Mouse (Mus musculus): ENCODE results near the gene Cacna1d. TPM values are rescaled to one million over a fixed set of nuclear protein-coding genes. Genes with fewer than 3 reads are reported as not detected.

The Cacna1d gene
- polyA plus RNA-seq, 1 experiment from 2014 or later: 0.12 TPM

DNA sequence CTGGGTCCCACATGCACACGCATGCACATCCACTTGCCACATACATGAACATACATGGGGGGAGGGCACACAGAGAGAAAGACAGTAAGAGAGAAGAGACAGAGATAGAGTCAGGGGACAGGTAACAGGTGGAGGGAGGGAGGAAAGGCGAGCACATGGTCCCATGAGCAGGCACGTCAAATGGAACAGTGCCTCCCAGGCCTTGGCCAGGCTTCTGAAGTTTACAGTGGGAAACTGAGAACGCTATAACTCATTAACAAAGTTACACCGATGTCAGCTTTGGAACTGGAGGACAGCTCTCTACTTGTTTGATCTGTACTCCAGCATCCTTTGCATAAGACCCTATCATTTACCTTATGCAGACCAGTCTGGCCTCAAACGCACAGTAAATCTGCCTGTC lies 16.8 kb downstream of the Cacna1d start:
- H3K4me3 ChIP-seq (ENCODE audit: low read depth, low read length): no peak overlapping the region
- H3K36me3 ChIP-seq (ENCODE audit: control insufficient read depth, insufficient read depth): no peaks in the 10 kb centered on the region
- H3K4me2 ChIP-seq (ENCODE audit: low read depth, low read length): no peak overlapping the region
- H3K4me1 ChIP-seq (ENCODE audit: control insufficient read depth, low read depth, low read length): no peaks in the 10 kb centered on the region; the same call in none of the 2 replicates
- no peak overlapping the region for H3K27ac ChIP-seq (ENCODE audit: low read length)
- H3K27me3 ChIP-seq (ENCODE audit: control insufficient read depth, insufficient read depth, low read depth, low read length): no peaks in the 10 kb centered on the region
- no peak overlapping the region for H3K9ac ChIP-seq (ENCODE audit: low read depth, low read length)
- WGBS (ENCODE audit: insufficient replicate concordance): 64% methylated on average over 6 of the region's 6 CpGs
- ATAC-seq (ENCODE audit: low read depth): no peak
- H3K9me3 ChIP-seq (replicated peaks; ENCODE audit: control insufficient read depth, low read length): no peaks in the 10 kb centered on the region

DNA sequence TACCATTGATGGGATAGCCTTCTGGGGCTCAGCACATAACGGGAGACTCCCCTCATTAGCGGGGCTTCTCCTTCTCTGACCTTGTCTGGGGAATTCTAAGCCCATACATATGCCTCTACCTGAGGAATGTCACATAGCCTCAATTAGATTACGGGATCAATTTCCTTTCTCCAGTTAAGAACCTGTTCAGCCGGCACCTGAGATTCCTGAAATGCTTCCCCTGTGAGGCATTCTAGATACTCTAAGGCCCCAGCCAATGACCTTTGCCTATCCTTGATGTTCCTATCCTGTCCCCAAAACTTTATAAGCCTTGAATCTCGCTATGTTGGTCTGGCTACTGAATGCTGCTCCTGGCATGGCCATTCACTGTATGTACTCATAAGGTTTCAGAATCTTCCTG lies 17.6 kb downstream of the Cacna1d start:
- H3K36me3 ChIP-seq (ENCODE audit: control insufficient read depth, insufficient read depth): no peaks in the 10 kb centered on the region
- no peak overlapping the region for H3K4me2 ChIP-seq (ENCODE audit: low read depth, low read length)
- 58% methylated on average over 5 of the region's 5 CpGs for WGBS (ENCODE audit: insufficient replicate concordance)
- H3K9ac ChIP-seq (ENCODE audit: low read depth, low read length): no peak overlapping the region
- no peak overlapping the region for H3K4me3 ChIP-seq (ENCODE audit: low read depth, low read length)
- no peaks in the 10 kb centered on the region for H3K27me3 ChIP-seq (ENCODE audit: control insufficient read depth, insufficient read depth, low read depth, low read length)
- no peak for ATAC-seq (ENCODE audit: low read depth)
- H3K27ac ChIP-seq (ENCODE audit: low read length): no peak overlapping the region
- no peaks in the 10 kb centered on the region for H3K4me1 ChIP-seq (ENCODE audit: control insufficient read depth, low read depth, low read length)
- H3K9me3 ChIP-seq (replicated peaks; ENCODE audit: control insufficient read depth, low read length): no peaks in the 10 kb centered on the region

DNA sequence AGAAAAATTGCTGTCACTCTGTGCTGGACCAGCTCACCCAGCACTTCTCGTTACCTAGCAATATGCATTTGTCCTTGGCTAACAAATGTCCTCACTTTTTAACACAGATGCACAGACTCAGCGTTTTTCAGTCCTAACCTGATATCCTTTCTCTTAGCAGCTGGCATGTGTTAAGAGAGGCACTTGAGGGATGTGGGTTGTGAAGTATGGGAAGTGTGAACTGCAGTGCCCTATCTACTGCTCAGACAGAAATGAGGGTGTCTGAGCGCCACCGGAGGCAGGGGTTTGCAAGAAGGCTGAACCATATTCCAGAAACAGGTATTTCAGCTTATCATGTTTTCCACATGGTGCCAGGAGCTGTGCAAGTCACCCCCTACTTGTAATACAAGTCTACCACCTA lies 27.9 kb downstream of the Cacna1d start:
- Histone ChIP-seq H3K9ac (ENCODE audit: low read depth, low read length) (no peak overlapping the region), H3K36me3 (ENCODE audit: control insufficient read depth, insufficient read depth) (no peaks in the 10 kb centered on the region), H3K4me1 (ENCODE audit: control insufficient read depth, low read depth, low read length) (no peaks in the 10 kb centered on the region), H3K27me3 (ENCODE audit: control insufficient read depth, insufficient read depth, low read depth, low read length) (no peaks in the 10 kb centered on the region), H3K4me3 (ENCODE audit: low read depth, low read length) (no peak overlapping the region), H3K4me2 (ENCODE audit: low read depth, low read length) (no peak overlapping the region), H3K27ac (ENCODE audit: low read length) (no peak overlapping the region), H3K9me3 (replicated peaks; ENCODE audit: control insufficient read depth, low read length) (no peaks in the 10 kb centered on the region)
- 61% methylated on average over 4 of the region's 4 CpGs for WGBS (ENCODE audit: insufficient replicate concordance)
- ATAC-seq (ENCODE audit: low read depth): no peak

DNA sequence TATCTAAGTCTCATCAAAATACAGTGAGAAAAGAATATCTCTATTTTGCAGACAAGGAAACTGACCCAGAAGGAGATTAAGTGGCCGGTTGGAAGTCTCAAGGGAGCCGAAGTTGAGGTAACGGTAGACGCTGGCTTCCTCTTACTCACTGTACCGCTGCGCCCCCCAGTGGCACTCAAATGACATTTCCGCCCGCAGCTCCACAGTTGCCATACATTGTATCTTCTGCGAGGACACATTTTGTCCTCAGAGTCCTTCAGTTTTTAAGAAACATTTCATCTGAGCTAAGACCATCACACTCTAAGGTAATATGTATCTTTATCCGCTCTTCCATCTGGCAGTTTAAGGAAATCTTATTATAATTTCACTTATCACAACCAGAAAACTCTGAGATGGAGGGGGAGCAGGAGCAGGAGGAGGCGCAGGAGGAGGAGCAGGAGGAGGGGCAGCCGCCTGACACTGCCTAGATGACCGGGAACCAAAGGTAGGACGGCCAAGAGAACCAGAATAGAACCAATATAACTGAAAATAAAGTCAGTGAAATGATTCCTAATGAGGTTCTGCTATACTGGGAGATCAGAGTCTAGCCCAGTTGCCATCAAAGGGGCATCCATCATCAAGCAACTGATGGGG lies 31.2 kb downstream of the Cacna1d start:
- ATAC-seq (ENCODE audit: low read depth): no peak
- Histone ChIP-seq H3K9me3 (replicated peaks; ENCODE audit: control insufficient read depth, low read length) (no peaks in the 10 kb centered on the region), H3K27ac (ENCODE audit: low read length) (no peak overlapping the region), H3K4me2 (ENCODE audit: low read depth, low read length) (no peak overlapping the region), H3K36me3 (ENCODE audit: control insufficient read depth, insufficient read depth) (no peaks in the 10 kb centered on the region), H3K4me1 (ENCODE audit: control insufficient read depth, low read depth, low read length) (no peaks in the 10 kb centered on the region), H3K27me3 (ENCODE audit: control insufficient read depth, insufficient read depth, low read depth, low read length) (no peaks in the 10 kb centered on the region), H3K9ac (ENCODE audit: low read depth, low read length) (no peak overlapping the region), H3K4me3 (ENCODE audit: low read depth, low read length) (no peak overlapping the region)
- 6% methylated on average over 14 of the region's 14 CpGs for WGBS (ENCODE audit: insufficient replicate concordance)

DNA sequence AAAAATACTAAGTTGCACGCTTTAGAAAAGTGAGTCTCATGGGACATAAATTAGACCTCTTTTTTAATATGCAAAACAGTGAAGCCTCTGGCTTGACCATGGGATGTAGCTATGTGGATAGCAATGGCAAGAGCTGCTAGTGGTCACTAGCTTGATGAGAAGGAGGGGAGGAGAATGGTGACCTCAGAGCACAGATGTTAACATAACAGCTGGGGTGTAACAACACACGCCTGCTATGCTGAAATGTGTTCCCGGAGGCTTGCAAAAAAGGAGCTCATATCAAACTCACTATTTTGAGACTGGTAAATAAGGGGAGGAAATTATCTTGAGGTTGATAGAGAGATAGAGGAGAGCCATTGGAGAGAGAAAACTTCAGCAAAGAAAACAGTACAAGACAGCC lies 32.4 kb downstream of the Cacna1d start:
- WGBS (ENCODE audit: insufficient replicate concordance): 68% methylated on average over 3 of the region's 3 CpGs
- Histone ChIP-seq H3K4me2 (ENCODE audit: low read depth, low read length) (no peak overlapping the region), H3K4me1 (ENCODE audit: control insufficient read depth, low read depth, low read length) (no peaks in the 10 kb centered on the region), H3K4me3 (ENCODE audit: low read depth, low read length) (no peak overlapping the region), H3K36me3 (ENCODE audit: control insufficient read depth, insufficient read depth) (no peaks in the 10 kb centered on the region), H3K9ac (ENCODE audit: low read depth, low read length) (no peak overlapping the region), H3K9me3 (replicated peaks; ENCODE audit: control insufficient read depth, low read length) (no peaks in the 10 kb centered on the region), H3K27me3 (ENCODE audit: control insufficient read depth, insufficient read depth, low read depth, low read length) (no peaks in the 10 kb centered on the region), H3K27ac (ENCODE audit: low read length) (no peak overlapping the region)
- no peak for ATAC-seq (ENCODE audit: low read depth)

DNA sequence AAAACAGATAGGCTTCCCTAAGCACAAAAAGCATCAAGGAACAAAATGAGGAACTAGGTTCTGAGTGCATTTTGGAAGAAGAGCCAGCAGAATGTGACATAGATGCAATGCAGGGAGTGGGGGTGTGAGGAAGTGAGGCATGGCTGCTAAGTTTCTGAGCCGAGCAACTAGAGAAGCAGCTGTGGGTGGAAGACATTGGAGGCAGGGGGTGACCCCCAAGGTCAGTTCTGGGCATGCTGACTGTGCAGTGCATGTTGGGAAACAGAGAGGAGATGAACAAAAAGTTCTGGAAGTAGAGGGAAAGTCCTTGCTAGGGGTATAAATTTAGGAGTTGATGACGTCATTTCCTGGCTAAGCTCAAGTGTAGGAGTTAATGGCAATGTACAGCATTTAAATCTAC lies 33.4 kb downstream of the Cacna1d start:
- no peaks in the 10 kb centered on the region for H3K4me1 ChIP-seq (ENCODE audit: control insufficient read depth, low read depth, low read length)
- H3K9me3 ChIP-seq (replicated peaks; ENCODE audit: control insufficient read depth, low read length): no peaks in the 10 kb centered on the region
- no peak overlapping the region for H3K4me2 ChIP-seq (ENCODE audit: low read depth, low read length)
- H3K27me3 ChIP-seq (ENCODE audit: control insufficient read depth, insufficient read depth, low read depth, low read length): no peaks in the 10 kb centered on the region
- WGBS (ENCODE audit: insufficient replicate concordance): 10% methylated on average over 2 of the region's 2 CpGs
- no peak overlapping the region for H3K9ac ChIP-seq (ENCODE audit: low read depth, low read length)
- H3K27ac ChIP-seq (ENCODE audit: low read length): no peak overlapping the region
- ATAC-seq (ENCODE audit: low read depth): no peak
- H3K4me3 ChIP-seq (ENCODE audit: low read depth, low read length): no peak overlapping the region
- H3K36me3 ChIP-seq (ENCODE audit: control insufficient read depth, insufficient read depth): no peaks in the 10 kb centered on the region

DNA sequence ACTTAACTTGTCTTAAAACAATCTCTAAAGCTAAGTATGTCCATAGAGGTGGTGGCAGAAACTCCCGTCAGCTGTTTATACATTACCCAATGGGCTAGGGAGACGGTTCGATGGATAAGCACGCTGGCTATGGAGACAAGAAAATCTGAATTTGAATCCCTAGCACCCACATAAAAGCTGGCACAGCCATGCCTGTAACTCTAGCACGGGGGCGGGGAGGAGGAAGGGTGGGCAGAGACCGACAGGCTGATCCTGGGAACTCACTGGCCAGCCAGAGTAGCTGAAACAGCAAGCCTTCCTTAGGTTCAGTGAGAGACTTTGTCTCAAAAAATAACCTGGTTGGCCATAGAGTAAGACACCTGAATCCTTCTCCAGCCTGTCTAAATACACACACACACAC lies 33.8 kb downstream of the Cacna1d start:
- 54% methylated on average over 7 of the region's 7 CpGs for WGBS (ENCODE audit: insufficient replicate concordance)
- Histone ChIP-seq H3K4me3 (ENCODE audit: low read depth, low read length) (no peak overlapping the region), H3K4me1 (ENCODE audit: control insufficient read depth, low read depth, low read length) (no peaks in the 10 kb centered on the region), H3K9me3 (replicated peaks; ENCODE audit: control insufficient read depth, low read length) (no peaks in the 10 kb centered on the region), H3K27me3 (ENCODE audit: control insufficient read depth, insufficient read depth, low read depth, low read length) (no peaks in the 10 kb centered on the region), H3K9ac (ENCODE audit: low read depth, low read length) (no peak overlapping the region), H3K36me3 (ENCODE audit: control insufficient read depth, insufficient read depth) (no peaks in the 10 kb centered on the region), H3K27ac (ENCODE audit: low read length) (no peak overlapping the region), H3K4me2 (ENCODE audit: low read depth, low read length) (no peak overlapping the region)
- no peak for ATAC-seq (ENCODE audit: low read depth)

DNA sequence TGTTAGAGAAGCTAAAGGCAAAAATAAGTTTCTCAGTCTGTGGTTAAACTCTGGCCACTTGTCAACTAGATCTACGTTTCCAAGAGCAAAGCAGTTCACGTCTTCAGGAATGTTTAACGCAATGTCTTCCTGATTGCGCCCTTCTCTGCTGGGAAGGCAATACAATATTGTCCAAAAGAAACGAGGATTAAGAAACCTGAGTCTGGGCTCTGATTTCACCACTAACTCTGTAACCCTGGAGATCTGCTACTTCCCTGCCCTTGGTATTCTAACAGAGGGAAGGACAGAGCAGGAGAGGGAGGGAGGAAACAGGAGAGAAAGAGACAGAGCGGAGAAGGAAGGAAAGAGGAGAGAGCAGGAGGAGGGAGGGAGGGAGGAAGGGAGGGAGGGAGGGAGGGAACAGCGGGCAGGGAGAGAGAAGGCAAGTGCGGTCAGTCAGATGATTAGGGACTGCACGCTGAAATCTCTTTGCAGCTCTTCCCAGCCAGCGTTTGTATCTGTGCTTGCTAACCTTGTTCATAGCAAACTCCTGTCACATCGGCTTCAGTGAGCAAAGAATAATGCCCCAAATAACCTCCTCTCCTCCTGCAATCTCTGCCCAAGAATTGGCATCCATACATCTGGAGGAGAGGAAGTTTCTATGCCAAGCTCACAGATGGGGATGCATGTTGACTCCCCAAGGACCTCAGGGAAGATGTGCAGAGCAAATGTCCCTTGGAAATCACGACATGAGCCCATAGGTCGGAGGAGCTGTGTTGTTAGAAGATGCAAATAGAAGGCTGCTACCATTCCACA lies 35.3 kb downstream of the Cacna1d start:
- H3K9me3 ChIP-seq (replicated peaks; ENCODE audit: control insufficient read depth, low read length): no peaks in the 10 kb centered on the region
- no peak overlapping the region for H3K9ac ChIP-seq (ENCODE audit: low read depth, low read length)
- no peak for ATAC-seq (ENCODE audit: low read depth)
- no peaks in the 10 kb centered on the region for H3K27me3 ChIP-seq (ENCODE audit: control insufficient read depth, insufficient read depth, low read depth, low read length)
- no peaks in the 10 kb centered on the region for H3K36me3 ChIP-seq (ENCODE audit: control insufficient read depth, insufficient read depth)
- H3K4me2 ChIP-seq (ENCODE audit: low read depth, low read length): no peak overlapping the region
- H3K27ac ChIP-seq (ENCODE audit: low read length): no peak overlapping the region
- no peaks in the 10 kb centered on the region for H3K4me1 ChIP-seq (ENCODE audit: control insufficient read depth, low read depth, low read length)
- no peak overlapping the region for H3K4me3 ChIP-seq (ENCODE audit: low read depth, low read length)
- 23% methylated on average over 13 of the region's 13 CpGs for WGBS (ENCODE audit: insufficient replicate concordance)

DNA sequence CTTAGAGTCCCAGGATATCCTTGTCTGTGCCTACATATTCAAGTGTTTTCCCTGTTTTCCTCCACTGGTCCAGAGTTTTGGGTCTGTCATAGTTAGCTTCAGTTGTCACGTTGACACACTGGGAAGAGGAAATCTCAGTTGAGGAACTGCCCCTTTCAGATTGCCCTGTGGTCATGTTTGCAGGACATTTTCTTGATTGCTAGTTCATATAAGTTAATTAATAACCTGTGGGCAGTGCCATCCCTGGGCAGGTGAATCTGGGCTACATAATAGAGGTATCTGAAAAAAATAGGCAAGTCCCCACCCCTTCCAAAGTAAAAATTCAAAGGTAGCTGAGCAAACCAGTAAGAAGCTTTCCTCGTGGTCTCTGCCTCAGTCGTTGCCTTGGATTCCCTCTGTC lies 51.3 kb downstream of the Cacna1d start:
- H3K4me3 ChIP-seq (ENCODE audit: low read depth, low read length): no peak overlapping the region
- no peaks in the 10 kb centered on the region for H3K27me3 ChIP-seq (ENCODE audit: control insufficient read depth, insufficient read depth, low read depth, low read length)
- ATAC-seq (ENCODE audit: low read depth): no peak
- H3K4me2 ChIP-seq (ENCODE audit: low read depth, low read length): no peak overlapping the region
- no peaks in the 10 kb centered on the region for H3K36me3 ChIP-seq (ENCODE audit: control insufficient read depth, insufficient read depth)
- H3K4me1 ChIP-seq (ENCODE audit: control insufficient read depth, low read depth, low read length): no peaks in the 10 kb centered on the region
- no peaks in the 10 kb centered on the region for H3K9me3 ChIP-seq (replicated peaks; ENCODE audit: control insufficient read depth, low read length)
- H3K27ac ChIP-seq (ENCODE audit: low read length): no peak overlapping the region
- no peak overlapping the region for H3K9ac ChIP-seq (ENCODE audit: low read depth, low read length)
- WGBS (ENCODE audit: insufficient replicate concordance): 43% methylated on average over 3 of the region's 3 CpGs
